Mouse (Mus musculus) heart, postnatal 10 days (tissue): Measurements from ENCODE around the gene Sec61a2. TPM values are rescaled to one million over a fixed set of nuclear protein-coding genes. Genes with fewer than 3 reads are reported as not detected.

ENCODE experiments used
- total RNA-seq, 2 experiments: library from RNA; stranded (reverse); gene quantifications; 2 replicates each; pipeline ENCODE4 v1.2.3; 2021

Gene Sec61a2
- total RNA-seq, 2 experiments from 2014 or later: 20.3 to 23.6 TPM

Other genes with a start within 250 kb of the Sec61a2 start
- 1 to 10 TPM; 4.3 to 7.5 TPM for gene Camk1d, start 180.9 kb downstream of the Sec61a2 start, total RNA-seq
- gene Nudt5, start 50.4 kb downstream of the Sec61a2 start, total RNA-seq: 10 to 100 TPM; 23.4 to 26.3 TPM
- 10 to 100 TPM; 85.3 to 92.4 TPM for gene Cdc123, start 50.3 kb downstream of the Sec61a2 start, total RNA-seq
- not detected for gene Gm13199, start 32.5 kb downstream of the Sec61a2 start, total RNA-seq
- 1 to 10 TPM; 1.6 TPM for gene Dhtkd1, start 47.4 kb upstream of the Sec61a2 start, total RNA-seq
- 10 to 100 TPM; 11.6 to 15.5 TPM for gene Upf2, start 56.0 kb upstream of the Sec61a2 start, total RNA-seq
- gene Proser2, start 234.8 kb upstream of the Sec61a2 start, total RNA-seq: 10 to 100 TPM; 10.7 to 37.7 TPM